Mouse (Mus musculus): ENCODE data around the gene Cnih3. TPM values are rescaled to one million over a fixed set of nuclear protein-coding genes. Genes with fewer than 3 reads are reported as not detected.

The Cnih3 gene
- polyA plus RNA-seq, 1 experiment from 2014 or later = 2.1 TPM

DNA sequence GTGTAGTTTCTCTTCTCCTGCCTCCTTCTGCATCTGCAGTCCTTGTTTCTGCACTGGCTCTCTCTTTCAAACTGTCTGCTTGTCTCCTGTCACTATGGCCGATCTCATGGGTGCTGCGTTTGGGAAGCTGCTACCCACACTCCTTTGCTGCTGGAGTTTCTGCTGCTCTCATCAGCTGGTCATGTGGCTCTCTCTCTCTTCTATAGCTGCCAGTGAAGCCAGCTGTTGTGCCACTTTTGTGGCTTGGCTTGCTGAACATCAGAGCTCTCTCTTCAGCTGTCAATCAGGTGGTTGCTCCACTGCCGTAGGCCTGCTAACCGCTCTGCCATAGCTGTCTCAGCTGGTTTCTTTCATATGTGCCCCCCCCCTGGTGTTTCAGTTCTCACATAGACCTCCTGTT, 17.0 kb upstream of the Cnih3 start:
- no peak for ATAC-seq (ENCODE audit: insufficient read depth, low FRiP score, low TSS enrichment)
- Histone ChIP-seq H3K27me3 (ENCODE audit: control insufficient read depth, insufficient read depth, low read length) (no peaks in the 10 kb centered on the region), H3K9me3 (ENCODE audit: control insufficient read depth, low read length) (no peaks in the 10 kb centered on the region), H3K36me3 (ENCODE audit: control insufficient read depth, insufficient read depth, low read length) (no peaks in the 10 kb centered on the region), H3K27ac (ENCODE audit: low read depth, low read length) (no peak overlapping the region), H3K4me3 (ENCODE audit: low read depth, low read length) (no peak overlapping the region), H3K4me1 (ENCODE audit: control insufficient read depth, insufficient read depth, low read length) (no peaks in the 10 kb centered on the region), H3K4me2 (ENCODE audit: low read depth) (no peak overlapping the region), H3K9ac (ENCODE audit: low read length) (no peak overlapping the region)
- DNase-seq (ENCODE audit: low spot score) = no peak
- WGBS = 88% methylated on average over 4 of the region's 4 CpGs

DNA sequence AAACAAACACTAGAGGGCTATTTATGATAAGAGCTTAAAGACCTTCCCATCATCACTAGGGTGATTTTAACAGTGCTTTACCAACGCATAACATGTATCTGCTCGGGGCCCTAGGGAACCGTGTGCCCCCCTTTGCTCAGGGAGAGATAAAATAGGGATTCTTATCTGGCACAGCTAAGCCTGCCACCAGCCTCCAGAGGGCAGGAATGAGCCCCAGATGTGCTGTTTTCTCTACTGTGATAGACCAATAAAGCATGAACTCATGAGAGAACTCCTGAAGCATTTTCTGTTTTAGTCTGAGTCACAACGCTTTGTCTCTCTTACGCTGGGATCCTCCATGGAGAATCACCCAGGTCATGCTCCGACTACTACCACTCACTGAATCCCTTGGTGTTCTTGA, 15.6 kb upstream of the Cnih3 start:
- no peaks in the 10 kb centered on the region for H3K9me3 ChIP-seq (ENCODE audit: control insufficient read depth, low read length)
- H3K4me2 ChIP-seq (ENCODE audit: low read depth) = no peak overlapping the region
- H3K9ac ChIP-seq (ENCODE audit: low read length) = no peak overlapping the region
- ATAC-seq (ENCODE audit: insufficient read depth, low FRiP score, low TSS enrichment) (no peak), DNase-seq (ENCODE audit: low spot score) (no peak)
- no peak overlapping the region for H3K4me3 ChIP-seq (ENCODE audit: low read depth, low read length)
- WGBS = 88% methylated on average over 6 of the region's 6 CpGs
- H3K36me3 ChIP-seq (ENCODE audit: control insufficient read depth, insufficient read depth, low read length) = no peaks in the 10 kb centered on the region
- no peaks in the 10 kb centered on the region for H3K4me1 ChIP-seq (ENCODE audit: control insufficient read depth, insufficient read depth, low read length)
- H3K27ac ChIP-seq (ENCODE audit: low read depth, low read length) = no peak overlapping the region
- H3K27me3 ChIP-seq (ENCODE audit: control insufficient read depth, insufficient read depth, low read length) = no peaks in the 10 kb centered on the region

DNA sequence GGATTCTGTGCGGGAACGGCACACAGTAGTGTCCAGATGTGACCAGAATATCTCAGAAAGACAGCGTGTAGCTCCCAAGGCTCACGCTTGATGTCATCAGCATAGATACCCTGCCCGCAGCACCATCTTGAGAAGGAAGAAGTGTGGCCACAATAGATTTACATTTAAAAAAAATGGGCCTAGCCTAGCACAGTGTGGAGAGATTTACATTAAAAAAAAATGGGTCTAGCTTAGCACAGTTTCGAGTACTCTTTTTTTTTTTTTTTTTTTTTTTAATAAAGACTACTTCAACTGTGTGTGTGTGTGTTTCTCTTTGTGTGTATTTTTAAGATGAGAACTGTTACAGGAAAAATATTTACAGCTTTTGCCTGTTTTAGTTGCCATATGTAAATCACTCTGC, 13.3 kb upstream of the Cnih3 start:
- Histone ChIP-seq H3K4me3 (ENCODE audit: low read depth, low read length) (no peak overlapping the region), H3K4me1 (ENCODE audit: control insufficient read depth, insufficient read depth, low read length) (no peaks in the 10 kb centered on the region), H3K9me3 (ENCODE audit: control insufficient read depth, low read length) (no peaks in the 10 kb centered on the region), H3K4me2 (ENCODE audit: low read depth) (no peak overlapping the region), H3K36me3 (ENCODE audit: control insufficient read depth, insufficient read depth, low read length) (no peaks in the 10 kb centered on the region), H3K9ac (ENCODE audit: low read length) (no peak overlapping the region), H3K27me3 (ENCODE audit: control insufficient read depth, insufficient read depth, low read length) (no peaks in the 10 kb centered on the region), H3K27ac (ENCODE audit: low read depth, low read length) (no peak overlapping the region)
- WGBS = 83% methylated on average over 6 of the region's 6 CpGs
- DNase-seq (ENCODE audit: low spot score) = no peak
- no peak for ATAC-seq (ENCODE audit: insufficient read depth, low FRiP score, low TSS enrichment)

DNA sequence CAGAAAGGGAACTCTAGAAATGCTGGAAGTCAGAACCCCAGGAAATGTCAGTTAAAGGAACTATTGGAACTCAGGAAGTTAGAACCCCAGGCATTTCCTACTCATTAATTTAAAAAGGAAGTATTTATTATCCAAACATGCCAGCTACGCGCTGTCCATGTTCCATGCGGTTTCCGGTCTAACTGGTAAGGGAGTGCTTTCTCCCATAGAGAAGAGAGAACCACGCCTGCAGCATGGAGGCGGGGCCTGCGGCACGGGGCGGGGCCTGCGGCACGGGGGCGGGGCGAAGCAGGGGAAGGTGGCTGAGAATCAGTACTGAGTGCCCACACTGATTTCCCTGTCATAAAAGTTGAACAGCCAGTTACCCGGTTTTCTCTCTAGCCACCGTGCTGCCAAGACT, 6.9 kb upstream of the Cnih3 start:
- ATAC-seq (ENCODE audit: insufficient read depth, low FRiP score, low TSS enrichment) (no peak), DNase-seq (ENCODE audit: low spot score) (peak; percentile 20)
- Histone ChIP-seq H3K27ac (ENCODE audit: low read depth, low read length) (no peak overlapping the region), H3K36me3 (ENCODE audit: control insufficient read depth, insufficient read depth, low read length) (no peaks in the 10 kb centered on the region), H3K4me2 (ENCODE audit: low read depth) (no peak overlapping the region), H3K9me3 (ENCODE audit: control insufficient read depth, low read length) (no peaks in the 10 kb centered on the region), H3K4me3 (ENCODE audit: low read depth, low read length) (no peak overlapping the region), H3K27me3 (ENCODE audit: control insufficient read depth, insufficient read depth, low read length) (no peaks in the 10 kb centered on the region), H3K4me1 (ENCODE audit: control insufficient read depth, insufficient read depth, low read length) (no peaks in the 10 kb centered on the region), H3K9ac (ENCODE audit: low read length) (no peak overlapping the region)
- 23% methylated on average over 15 of the region's 15 CpGs for WGBS

DNA sequence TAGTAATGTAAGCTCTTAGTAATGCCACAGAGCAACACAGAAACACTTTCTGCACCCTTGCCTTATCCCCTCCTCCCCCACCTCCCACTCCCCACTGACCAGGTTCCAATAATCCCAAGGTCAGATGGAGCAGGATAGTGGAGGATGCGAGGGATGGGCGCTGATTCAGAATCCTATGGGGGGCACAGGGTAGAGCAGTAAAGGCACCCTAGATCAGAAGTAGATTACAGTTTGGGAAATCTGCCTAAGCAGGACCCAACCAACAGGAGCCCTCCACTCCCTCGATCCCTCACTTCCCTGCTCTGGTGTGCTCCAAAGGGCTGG, 423 bp upstream of the Cnih3 start:
- ATAC-seq (ENCODE audit: insufficient read depth, low FRiP score, low TSS enrichment) = no peak; the same call in 1 of the 2 replicates
- peaks cover 11% of the 10 kb centered on the region for H3K4me1 ChIP-seq (ENCODE audit: control insufficient read depth, insufficient read depth, low read length)
- H3K9me3 ChIP-seq (ENCODE audit: control insufficient read depth, low read length) = no peaks in the 10 kb centered on the region
- peak overlapping the region; percentile 52 for H3K4me3 ChIP-seq (ENCODE audit: low read depth, low read length)
- no peaks in the 10 kb centered on the region for H3K36me3 ChIP-seq (ENCODE audit: control insufficient read depth, insufficient read depth, low read length)
- 12% methylated on average over 3 of the region's 3 CpGs for WGBS
- peak overlapping the region; percentile 99 for H3K4me2 ChIP-seq (ENCODE audit: low read depth)
- no peak overlapping the region; the same call in 1 of the 2 replicates for H3K9ac ChIP-seq (ENCODE audit: low read length)
- peaks cover 36% of the 10 kb centered on the region for H3K27me3 ChIP-seq (ENCODE audit: control insufficient read depth, insufficient read depth, low read length)
- H3K27ac ChIP-seq (ENCODE audit: low read depth, low read length) = no peak overlapping the region
- no peak for DNase-seq (ENCODE audit: low spot score)

DNA sequence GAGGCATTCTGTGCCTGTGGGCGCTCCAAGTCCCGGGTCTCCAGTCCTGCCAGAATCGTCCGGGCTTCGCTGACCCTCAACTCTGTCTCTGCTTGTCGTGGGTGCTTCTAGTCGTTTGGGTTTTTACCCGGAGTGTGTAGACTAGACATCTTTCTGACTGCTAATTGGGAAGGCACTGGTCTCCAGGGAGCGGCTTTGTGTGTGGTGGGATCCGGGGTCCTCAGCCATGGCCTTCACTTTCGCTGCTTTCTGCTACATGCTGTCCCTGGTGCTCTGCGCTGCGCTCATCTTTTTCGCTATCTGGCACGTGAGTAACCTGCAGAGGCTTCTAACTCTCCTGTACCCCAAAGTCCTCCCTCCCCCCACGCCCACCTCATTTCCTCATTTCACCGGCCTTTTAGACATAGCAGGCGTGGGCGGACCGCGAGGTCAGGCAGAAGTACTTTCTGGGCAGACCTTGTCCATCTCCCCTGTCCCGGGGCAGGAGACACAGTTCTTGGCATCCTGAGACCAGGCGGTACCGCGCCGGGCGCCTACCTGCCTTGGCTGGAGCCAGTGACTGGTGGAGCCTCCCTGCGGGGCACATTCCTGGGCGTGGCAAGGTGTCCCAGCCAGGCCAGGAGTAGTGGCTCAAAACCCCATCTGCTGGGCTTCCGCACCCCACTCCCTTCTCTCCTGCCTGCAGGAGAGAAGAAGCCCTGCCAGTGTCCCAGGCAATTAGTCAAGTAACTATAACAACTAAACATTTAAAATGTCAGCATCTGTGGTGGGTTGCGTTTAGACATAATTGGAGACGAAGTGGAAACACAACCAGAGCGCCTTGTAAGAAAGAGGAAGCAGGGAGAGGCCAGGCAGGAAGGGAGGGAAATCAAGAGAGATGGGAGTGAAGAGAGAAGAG, 1.0 kb downstream of the Cnih3 start:
- 3% methylated on average over 33 of the region's 33 CpGs for WGBS
- Histone ChIP-seq H3K9me3 (ENCODE audit: control insufficient read depth, low read length) (no peaks in the 10 kb centered on the region), H3K36me3 (ENCODE audit: control insufficient read depth, insufficient read depth, low read length) (no peaks in the 10 kb centered on the region), H3K4me3 (ENCODE audit: low read depth, low read length) (peak overlapping the region; percentile 52), H3K27me3 (ENCODE audit: control insufficient read depth, insufficient read depth, low read length) (peaks cover 36% of the 10 kb centered on the region), H3K4me2 (ENCODE audit: low read depth) (peak overlapping the region; percentile 99), H3K4me1 (ENCODE audit: control insufficient read depth, insufficient read depth, low read length) (peaks cover 11% of the 10 kb centered on the region), H3K9ac (ENCODE audit: low read length) (peak overlapping the region; percentile 65; the same call in 1 of the 2 replicates), H3K27ac (ENCODE audit: low read depth, low read length) (no peak overlapping the region)
- ATAC-seq (ENCODE audit: insufficient read depth, low FRiP score, low TSS enrichment) (no peak), DNase-seq (ENCODE audit: low spot score) (no peak)

DNA sequence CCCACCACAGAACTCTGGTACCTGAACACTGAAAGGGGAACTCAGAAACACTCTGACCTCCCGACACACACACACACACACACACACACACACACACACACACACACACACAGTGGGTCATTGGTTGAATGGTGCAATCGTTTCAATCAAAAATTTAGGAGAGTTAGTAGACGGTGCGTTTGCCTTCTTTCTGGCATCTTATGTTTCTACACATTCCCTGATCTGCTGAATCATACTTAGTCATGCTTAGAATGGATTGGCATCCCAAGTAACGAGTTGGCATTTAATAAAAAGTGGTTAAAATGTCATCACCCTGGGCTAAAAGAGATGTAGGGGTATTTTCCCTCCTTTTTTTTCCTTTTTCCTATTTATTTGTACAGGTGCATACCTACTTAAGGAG, 3.3 kb downstream of the Cnih3 start:
- no peak overlapping the region for H3K27ac ChIP-seq (ENCODE audit: low read depth, low read length)
- no peaks in the 10 kb centered on the region for H3K36me3 ChIP-seq (ENCODE audit: control insufficient read depth, insufficient read depth, low read length)
- no peak overlapping the region for H3K9ac ChIP-seq (ENCODE audit: low read length)
- WGBS = 89% methylated on average over 5 of the region's 5 CpGs
- no peak overlapping the region for H3K4me2 ChIP-seq (ENCODE audit: low read depth)
- DNase-seq (ENCODE audit: low spot score) (no peak), ATAC-seq (ENCODE audit: insufficient read depth, low FRiP score, low TSS enrichment) (no peak)
- no peak overlapping the region for H3K4me3 ChIP-seq (ENCODE audit: low read depth, low read length)
- peaks cover 11% of the 10 kb centered on the region for H3K4me1 ChIP-seq (ENCODE audit: control insufficient read depth, insufficient read depth, low read length)
- H3K9me3 ChIP-seq (ENCODE audit: control insufficient read depth, low read length) = no peaks in the 10 kb centered on the region
- peaks cover 36% of the 10 kb centered on the region for H3K27me3 ChIP-seq (ENCODE audit: control insufficient read depth, insufficient read depth, low read length)

DNA sequence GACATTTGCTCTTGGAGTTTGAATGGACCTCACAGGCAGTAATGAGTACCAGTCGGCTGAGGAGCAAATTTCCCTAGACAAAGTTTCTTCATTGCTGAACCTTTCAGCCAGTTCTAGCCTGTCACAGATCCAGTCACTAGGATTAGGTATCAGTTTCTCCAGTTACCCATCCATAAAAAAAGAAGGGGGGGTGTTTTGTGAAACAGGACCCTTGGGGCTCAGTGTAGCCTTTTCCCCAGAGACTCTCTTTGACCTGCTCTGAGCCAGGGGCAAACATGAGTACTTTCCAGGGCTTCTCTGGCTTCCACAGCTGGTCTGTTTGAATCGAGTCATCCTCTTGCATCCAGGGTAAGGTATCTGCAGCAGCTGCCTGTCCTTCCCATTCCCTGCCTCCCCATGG, 5.4 kb downstream of the Cnih3 start:
- peaks cover 15% of the 10 kb centered on the region for H3K27me3 ChIP-seq (ENCODE audit: control insufficient read depth, insufficient read depth, low read length)
- H3K4me3 ChIP-seq (ENCODE audit: low read depth, low read length) = no peak overlapping the region
- WGBS = 50% methylated on average over 2 of the region's 2 CpGs
- H3K4me2 ChIP-seq (ENCODE audit: low read depth) = no peak overlapping the region
- no peak for ATAC-seq (ENCODE audit: insufficient read depth, low FRiP score, low TSS enrichment)
- DNase-seq (ENCODE audit: low spot score) = no peak
- H3K9me3 ChIP-seq (ENCODE audit: control insufficient read depth, low read length) = no peaks in the 10 kb centered on the region
- peaks cover 6% of the 10 kb centered on the region for H3K4me1 ChIP-seq (ENCODE audit: control insufficient read depth, insufficient read depth, low read length)
- no peak overlapping the region for H3K9ac ChIP-seq (ENCODE audit: low read length)
- no peak overlapping the region for H3K27ac ChIP-seq (ENCODE audit: low read depth, low read length)
- H3K36me3 ChIP-seq (ENCODE audit: control insufficient read depth, insufficient read depth, low read length) = no peaks in the 10 kb centered on the region

DNA sequence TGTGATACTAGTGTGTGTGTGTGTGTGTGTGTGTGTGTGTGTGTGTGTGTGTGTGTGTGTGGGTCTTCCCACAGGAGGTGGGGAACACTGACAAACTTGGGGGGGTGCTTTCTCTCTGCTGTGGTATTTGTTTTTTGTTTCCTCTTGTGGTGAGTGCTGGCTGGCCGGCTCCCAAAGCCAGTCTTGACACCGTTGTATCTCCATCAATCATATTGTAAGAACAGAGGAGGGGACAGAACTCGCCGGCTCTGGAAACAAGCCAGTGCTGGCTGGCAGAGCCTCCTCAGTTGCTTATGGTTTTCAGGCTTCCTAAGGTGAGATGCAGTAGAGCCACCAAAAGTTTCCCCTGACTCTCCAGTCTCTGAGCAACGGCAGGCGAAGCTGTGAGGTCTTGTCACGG, 6.1 kb downstream of the Cnih3 start:
- peaks cover 2% of the 10 kb centered on the region; the same call in 1 of the 2 replicates for H3K4me1 ChIP-seq (ENCODE audit: control insufficient read depth, insufficient read depth, low read length)
- 70% methylated on average over 7 of the region's 7 CpGs for WGBS
- H3K9me3 ChIP-seq (ENCODE audit: control insufficient read depth, low read length) = no peaks in the 10 kb centered on the region
- no peak overlapping the region for H3K27ac ChIP-seq (ENCODE audit: low read depth, low read length)
- ATAC-seq (ENCODE audit: insufficient read depth, low FRiP score, low TSS enrichment) = no peak
- DNase-seq (ENCODE audit: low spot score) = no peak
- no peak overlapping the region for H3K9ac ChIP-seq (ENCODE audit: low read length)
- no peak overlapping the region for H3K4me2 ChIP-seq (ENCODE audit: low read depth)
- H3K36me3 ChIP-seq (ENCODE audit: control insufficient read depth, insufficient read depth, low read length) = no peaks in the 10 kb centered on the region
- no peak overlapping the region for H3K4me3 ChIP-seq (ENCODE audit: low read depth, low read length)
- peaks cover 9% of the 10 kb centered on the region for H3K27me3 ChIP-seq (ENCODE audit: control insufficient read depth, insufficient read depth, low read length)
